Mouse (Mus musculus) urinary bladder, adult 2 months (tissue): ENCODE results near the gene Prdx1. TPM values are rescaled to one million over a fixed set of nuclear protein-coding genes. Genes with fewer than 3 reads are reported as not detected.
"Not testable (repeated sequence)": the region's sequence is repeated elsewhere in the genome, so short reads cannot be mapped to it uniquely, and the experiment has no call there.

Source experiments
- DNase-seq: peaks from one replicate; pipeline ENCODE4 v3.0.0; 2022; ENCODE audit warnings: low spot score
- polyA plus RNA-seq: library from polyadenylated mRNA; depleted of rRNA; stranded (reverse); fragments of >200 nt; gene quantifications from 2 replicates; pipeline ENCODE4 v1.2.3, GENCODE M21; 2012

Prdx1 gene
- polyA plus RNA-seq, 1 experiment, result 471 TPM

GRCm38 (mm10) chr4:116679141-116679540, 6.2 kb upstream of the Prdx1 start:
- DNase-seq, result no peak

GRCm38 (mm10) chr4:116680521-116680920, 4.8 kb upstream of the Prdx1 start:
- DNase-seq, result not testable (repeated sequence)

- DNase-seq, result no peak
Measured at GRCm38 (mm10) chr4:116683957-116684356, 1.4 kb upstream of the Prdx1 start.

GRCm38 (mm10) chr4:116684665-116685064, 679 bp upstream of the Prdx1 start:
- DNase-seq, result no peak

GRCm38 (mm10) chr4:116687041-116687440, 1.7 kb downstream of the Prdx1 start:
- no peak for DNase-seq

- DNase-seq, result no peak
Measured at GRCm38 (mm10) chr4:116689309-116689876, 4.0 kb downstream of the Prdx1 start.

- no peak for DNase-seq
Measured at GRCm38 (mm10) chr4:116692146-116692545, 6.8 kb downstream of the Prdx1 start.

- no peak for DNase-seq
Measured at GRCm38 (mm10) chr4:116693785-116694184, 8.4 kb downstream of the Prdx1 start.

- no peak for DNase-seq
Measured at GRCm38 (mm10) chr4:116698693-116699342, 13.5 kb downstream of the Prdx1 start.

GRCm38 (mm10) chr4:116700964-116701363, 15.6 kb downstream of the Prdx1 start:
- DNase-seq, result no peak

- peak; percentile 57 for DNase-seq
Measured at GRCm38 (mm10) chr4:116703804-116704203, 18.5 kb downstream of the Prdx1 start.

- no peak for DNase-seq
Measured at GRCm38 (mm10) chr4:116707666-116708065, 22.3 kb downstream of the Prdx1 start.

- peak; percentile 65 for DNase-seq
Measured at GRCm38 (mm10) chr4:116708201-116708764, 22.9 kb downstream of the Prdx1 start, which contains the start of the genes Mmachc and Ccdc163. Mmachc (minus strand) TSS chr4:116708406. Ccdc163 (plus strand) TSS chr4:116708509.

GRCm38 (mm10) chr4:116708791-116709390, 23.5 kb downstream of the Prdx1 start:
- no peak for DNase-seq

- DNase-seq, result no peak
Measured at GRCm38 (mm10) chr4:116710154-116710553, 24.8 kb downstream of the Prdx1 start.

- no peak for DNase-seq
Measured at GRCm38 (mm10) chr4:116712536-116712935, 27.2 kb downstream of the Prdx1 start.

- DNase-seq, result no peak
Measured at GRCm38 (mm10) chr4:116719396-116719795, 34.1 kb downstream of the Prdx1 start.

- peak; percentile 75 for DNase-seq
Measured at GRCm38 (mm10) chr4:116720343-116721097, 35.2 kb downstream of the Prdx1 start, which contains the start of gene Tesk2. Tesk2 (plus strand) TSS chr4:116720948.

GRCm38 (mm10) chr4:116721098-116721628, 35.8 kb downstream of the Prdx1 start:
- no peak for DNase-seq

GRCm38 (mm10) chr4:116722230-116722629, 36.9 kb downstream of the Prdx1 start:
- no peak for DNase-seq

GRCm38 (mm10) chr4:116725444-116725843, 40.1 kb downstream of the Prdx1 start:
- DNase-seq, result no peak

GRCm38 (mm10) chr4:116727401-116727800, 42.1 kb downstream of the Prdx1 start:
- DNase-seq, result no peak
